Mouse (Mus musculus) cerebellum, adult 2 months (tissue): ENCODE measurements around the gene Pgrmc2.

Experiments used
- CTCF ChIP-seq: fragments of 200-500 bp; IDR thresholded peaks from 2 replicates; pipeline ENCODE4 v1.5.1; 2011; ENCODE audit warnings: low read depth, mild to moderate bottlenecking, control low read depth, low read length, moderate library complexity, borderline replicate concordance; ENCODE audit not compliant: insufficient read depth
- POLR2A ChIP-seq: fragments of 200-500 bp; IDR thresholded peaks from 2 replicates; pipeline ENCODE4 v1.6.1; 2011; ENCODE audit warnings: low read length, control low read depth, borderline replicate concordance; ENCODE audit not compliant: insufficient read depth

DNA sequence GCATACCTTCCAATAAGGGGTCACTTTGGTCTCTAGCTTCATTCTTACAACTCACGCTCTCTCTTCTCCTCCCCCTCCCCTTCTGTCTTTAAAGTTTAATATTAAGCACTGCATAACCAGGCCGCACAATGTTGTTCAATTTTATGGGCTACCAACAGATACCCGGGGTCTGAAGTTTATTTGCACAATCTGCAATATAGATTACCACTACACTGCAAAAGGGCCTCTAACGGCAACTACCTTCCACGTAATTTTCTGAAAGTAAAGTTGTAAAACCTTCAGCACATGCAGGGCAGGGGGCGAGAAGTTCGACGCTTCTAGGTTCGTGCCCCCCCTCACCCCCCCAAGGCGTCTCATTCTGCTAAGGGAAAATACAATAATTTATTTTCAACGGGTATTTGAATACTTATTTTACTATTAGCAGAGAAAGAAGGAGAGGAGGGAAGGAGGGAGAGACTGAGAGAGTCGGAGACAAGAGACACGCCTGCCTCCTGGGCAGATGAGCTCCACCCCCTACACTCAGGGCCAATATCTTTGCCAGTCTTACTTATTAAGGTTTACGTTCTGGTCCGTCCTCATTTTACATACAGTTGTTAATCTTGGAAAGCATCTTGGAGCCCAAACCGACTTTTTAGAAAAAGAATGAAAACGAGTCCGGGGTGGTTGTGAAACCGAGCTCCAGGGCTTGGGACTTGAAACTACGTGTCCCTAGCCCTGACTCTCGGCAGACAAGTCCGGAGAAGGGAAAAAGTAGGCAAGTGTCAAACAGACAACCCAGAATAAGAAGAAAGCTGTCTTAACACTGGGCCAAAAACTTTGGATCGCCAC lies 1.2 kb downstream of the Pgrmc2 start:
- TF ChIP-seq CTCF: no peak
- TF ChIP-seq POLR2A: no peak
